Mouse (Mus musculus) lung, postnatal 25 days (tissue): ENCODE results near the gene Fars2.

ENCODE experiments used
- DNase-seq: peaks from one replicate; pipeline ENCODE4 v3.0.0; 2022; ENCODE audit warnings: low spot score

Gene Fars2

DNA sequence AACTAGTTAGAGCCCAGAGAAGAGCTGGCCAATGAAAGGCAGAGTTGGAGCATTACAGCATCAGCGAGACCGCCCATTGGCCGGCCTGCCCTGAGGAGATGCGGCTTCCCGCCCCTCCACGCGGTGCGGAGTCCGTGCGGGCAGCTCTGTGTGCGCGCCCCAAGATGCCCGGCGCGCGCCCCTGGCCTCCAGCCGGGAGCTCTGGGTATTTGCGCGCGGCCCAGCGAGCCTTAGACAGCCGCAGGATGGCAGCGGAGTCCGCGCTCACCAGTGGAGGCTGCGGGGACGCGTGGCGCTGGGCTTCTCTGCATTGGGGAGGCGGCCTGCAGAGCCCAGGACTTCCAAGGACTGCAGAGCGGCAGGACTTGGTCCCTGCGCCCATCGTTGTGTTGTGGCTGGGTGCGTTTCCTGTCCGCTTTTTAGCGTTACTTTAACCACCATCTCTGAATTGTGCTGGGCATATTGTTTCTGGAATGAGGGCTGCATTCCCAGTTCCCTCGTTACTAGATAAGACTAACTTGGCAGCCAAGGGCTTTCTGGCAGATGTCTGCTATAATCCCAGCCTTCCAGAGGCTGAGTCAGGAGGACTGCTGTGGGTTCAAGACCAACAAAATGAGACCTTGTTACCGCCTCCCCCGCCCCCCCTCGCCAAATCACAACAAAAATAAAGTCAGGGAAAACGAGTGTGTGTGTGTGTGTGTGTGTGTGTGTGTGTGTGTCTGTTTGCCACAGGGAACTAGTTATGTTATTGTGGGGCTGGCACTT lies 461.5 kb downstream of the Fars2 start:
- peak; percentile 21 for DNase-seq

- DNase-seq = no peak
Measured at GRCm38 (mm10) chr13:36582406-36583070, 465.3 kb downstream of the Fars2 start.

DNA sequence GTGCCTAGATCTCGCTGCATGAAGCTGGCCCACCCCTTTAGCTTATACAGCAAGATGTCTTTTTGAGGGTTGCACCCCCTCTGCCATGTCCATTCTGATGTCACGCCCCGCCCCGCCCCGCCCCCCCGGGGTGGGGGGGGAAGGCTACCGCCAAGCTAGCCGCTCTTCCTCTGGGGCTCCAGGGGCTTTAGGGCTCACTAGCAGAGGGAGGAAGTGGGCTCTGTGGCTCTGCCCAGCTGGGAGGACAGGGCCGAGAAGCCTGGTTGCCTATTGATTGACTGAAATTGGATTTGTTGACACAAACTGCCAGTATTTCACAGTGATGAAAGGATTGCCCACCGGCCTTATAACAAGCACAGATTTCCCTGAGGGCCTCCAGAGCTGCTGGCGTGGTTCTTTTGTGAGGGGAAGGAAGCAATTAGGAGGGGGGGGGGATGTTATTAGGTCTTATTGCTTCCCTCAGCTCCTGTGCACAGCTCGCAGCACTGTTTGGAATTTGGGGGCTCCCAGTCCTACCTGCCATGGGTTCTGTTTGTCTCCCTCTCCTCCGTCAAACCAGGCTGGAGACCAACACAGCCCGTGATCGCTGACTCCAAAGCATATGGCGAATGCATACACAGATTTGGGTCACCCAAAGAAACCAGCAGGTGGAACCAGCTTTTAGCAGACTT lies 466.4 kb downstream of the Fars2 start:
- no peak for DNase-seq

- no peak for DNase-seq
Measured at GRCm38 (mm10) chr13:36584197-36584596, 467.0 kb downstream of the Fars2 start.

GRCm38 (mm10) chr13:36589092-36589491 lies 471.9 kb downstream of the Fars2 start:
- DNase-seq = no peak

- DNase-seq = no peak
Measured at GRCm38 (mm10) chr13:36592291-36592690, 475.1 kb downstream of the Fars2 start.

DNA sequence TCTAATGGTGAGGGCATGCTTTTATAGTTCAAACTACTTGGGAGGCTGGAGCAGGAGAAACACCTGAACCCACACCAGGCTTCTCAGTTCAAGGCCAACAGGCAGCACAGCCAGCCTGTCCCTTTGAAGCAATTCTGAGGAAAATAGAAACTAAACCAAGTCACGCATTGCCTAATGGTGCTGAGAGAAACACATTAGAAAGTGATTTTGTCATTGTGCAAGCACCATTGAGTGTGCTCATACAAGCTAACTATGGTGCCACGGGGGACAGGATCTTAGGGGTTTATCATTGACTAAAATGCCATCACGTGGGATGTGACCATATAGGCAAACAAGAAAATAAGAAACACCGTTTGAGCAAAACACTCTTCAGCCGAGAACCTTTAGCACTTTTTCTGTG lies 489.5 kb downstream of the Fars2 start:
- DNase-seq = no peak

GRCm38 (mm10) chr13:36607871-36608270 lies 490.7 kb downstream of the Fars2 start:
- no peak for DNase-seq

DNA sequence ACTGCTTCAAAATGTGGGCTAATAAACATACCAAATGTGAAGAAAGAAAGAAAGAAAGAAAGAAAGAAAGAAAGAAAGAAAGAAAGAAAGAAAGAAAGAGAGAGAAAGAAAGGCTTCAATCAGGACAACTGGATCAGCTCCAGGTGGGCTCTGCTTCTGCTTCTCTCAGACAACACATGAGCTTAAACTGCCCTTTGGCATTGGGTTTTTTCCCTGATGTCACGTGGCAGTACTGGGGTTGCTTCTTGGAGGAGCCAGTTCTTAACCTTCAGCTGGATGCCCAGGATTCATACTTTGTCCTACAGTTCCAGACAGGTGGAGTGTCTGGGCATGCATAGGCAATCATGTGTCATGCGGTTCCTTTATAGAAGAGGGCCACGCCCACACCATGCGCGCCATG lies 493.2 kb downstream of the Fars2 start:
- no peak for DNase-seq

DNA sequence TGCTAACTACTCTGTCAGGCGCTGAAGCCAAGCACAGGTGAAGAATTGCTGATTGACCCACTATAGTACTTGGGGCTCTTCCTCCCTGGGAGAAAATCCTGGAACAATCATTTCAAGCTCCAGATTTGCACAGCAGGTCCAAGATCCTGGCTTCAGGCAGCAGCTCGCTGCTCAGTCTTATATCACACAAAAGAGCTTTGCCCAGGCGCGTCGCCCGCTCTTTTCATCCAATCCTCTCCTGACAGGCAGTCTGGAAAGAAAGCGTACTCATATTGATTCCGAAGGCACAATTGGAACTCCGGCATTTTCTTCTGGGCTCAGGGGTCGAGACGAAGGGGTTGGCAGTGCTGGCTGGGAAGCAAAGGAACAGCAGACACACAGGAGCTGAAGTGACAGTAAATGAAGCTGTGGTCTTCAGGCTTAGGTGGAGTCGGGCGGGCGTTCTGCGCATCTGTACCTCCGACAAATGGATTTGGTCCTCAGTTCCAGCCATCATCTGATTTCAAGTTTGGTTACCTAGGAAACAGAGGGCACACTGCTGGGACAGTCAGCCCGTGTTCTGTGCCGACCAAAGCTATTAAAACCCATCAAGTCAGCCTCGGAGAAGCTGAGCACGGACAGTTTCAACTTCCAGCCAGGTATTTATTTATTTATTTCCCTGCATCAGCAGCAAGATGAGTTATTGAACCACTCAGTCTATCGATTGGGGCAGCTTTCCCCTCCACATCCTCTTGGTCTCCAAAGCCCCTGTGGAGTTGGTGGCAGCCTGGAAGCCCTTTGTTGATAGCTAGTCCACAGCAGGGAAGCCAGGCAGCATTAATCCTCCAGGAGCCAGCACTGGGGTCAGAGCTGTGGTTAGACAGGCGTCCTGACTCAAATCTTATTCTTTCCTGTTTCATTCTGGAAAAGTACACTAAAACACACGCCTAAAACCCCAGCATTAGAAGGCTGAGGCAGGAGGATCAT lies 495.9 kb downstream of the Fars2 start:
- DNase-seq = no peak

DNA sequence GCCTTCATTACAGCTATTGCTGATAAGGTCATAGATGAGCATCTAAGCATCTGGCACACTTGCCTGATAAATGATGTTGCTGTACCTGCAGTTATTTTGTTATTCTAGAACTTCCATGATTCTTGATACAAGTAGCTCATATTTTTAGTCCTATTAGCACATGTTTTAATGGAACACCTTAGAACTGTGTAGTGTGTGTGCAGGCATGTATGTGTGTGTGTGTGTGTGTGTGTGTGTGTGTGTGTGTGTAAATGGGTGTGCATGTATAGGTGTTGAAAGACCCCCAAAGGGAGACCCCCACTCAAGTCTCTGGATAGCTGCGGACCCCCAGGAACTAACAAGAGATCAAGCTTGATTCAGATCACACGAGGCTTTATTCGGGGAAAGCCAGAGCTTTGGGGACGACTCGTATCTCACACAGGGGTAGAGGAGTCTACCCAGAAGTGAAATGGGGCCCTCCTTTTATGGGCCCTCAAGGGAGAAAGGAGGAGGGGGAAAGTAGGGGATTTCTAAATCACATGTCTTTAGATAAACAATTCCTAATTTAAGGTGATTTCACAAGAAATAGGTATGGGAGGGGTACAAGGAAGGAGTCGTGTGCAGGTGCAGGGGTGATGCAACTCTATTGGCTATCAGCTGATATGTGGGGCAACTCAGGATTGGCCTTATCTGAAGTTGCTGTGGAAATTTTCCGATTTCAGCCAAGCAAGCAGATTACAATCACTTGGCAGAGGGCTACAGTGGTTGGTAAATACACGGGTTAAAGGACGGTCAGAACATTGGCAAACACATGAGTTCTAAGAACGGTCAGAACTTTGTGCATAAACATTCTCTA lies 503.5 kb downstream of the Fars2 start:
- DNase-seq = peak; percentile 74

GRCm38 (mm10) chr13:36621333-36621659 lies 504.1 kb downstream of the Fars2 start:
- DNase-seq = no peak

GRCm38 (mm10) chr13:36623556-36623955 lies 506.3 kb downstream of the Fars2 start:
- no peak for DNase-seq

DNA sequence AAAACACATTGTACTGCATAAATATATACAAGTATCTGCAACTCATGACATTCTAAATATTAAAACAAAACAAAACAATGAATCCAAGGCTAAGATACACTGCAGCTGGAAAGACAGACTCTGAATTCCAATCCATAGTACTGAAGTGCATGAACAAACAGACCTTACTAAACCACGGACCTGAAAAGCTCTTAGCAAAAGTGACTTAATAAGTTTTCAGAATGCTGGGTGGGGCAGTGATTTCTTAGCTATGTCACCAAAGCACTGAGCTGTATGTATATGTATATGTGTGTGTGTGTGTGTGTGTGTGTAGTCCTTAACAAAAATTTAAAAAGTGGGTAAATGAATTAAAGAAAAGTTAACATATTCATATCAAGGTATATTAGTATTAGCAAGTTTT lies 511.9 kb downstream of the Fars2 start:
- DNase-seq = peak; percentile 23

DNA sequence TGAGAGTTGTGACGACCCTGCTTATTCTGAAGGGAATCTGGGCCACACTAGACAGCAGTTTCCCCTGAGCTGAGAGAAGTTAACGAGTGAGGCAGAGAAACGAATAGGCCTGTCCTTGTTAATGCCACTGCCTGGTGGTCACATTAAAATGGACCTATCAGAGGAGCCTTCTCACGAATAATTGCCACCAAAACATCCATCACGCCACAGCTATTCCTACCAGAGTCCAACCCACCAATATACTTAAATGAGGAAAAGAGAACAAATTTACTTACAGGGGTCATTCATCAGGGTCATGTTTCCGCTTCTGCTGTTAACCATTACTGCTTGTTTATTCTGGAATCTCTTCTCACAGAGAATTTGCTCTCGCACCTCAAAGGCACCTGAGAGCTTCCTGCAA lies 531.0 kb downstream of the Fars2 start:
- DNase-seq = no peak

GRCm38 (mm10) chr13:36654251-36654650 lies 537.0 kb downstream of the Fars2 start:
- peak; percentile 9 for DNase-seq

DNA sequence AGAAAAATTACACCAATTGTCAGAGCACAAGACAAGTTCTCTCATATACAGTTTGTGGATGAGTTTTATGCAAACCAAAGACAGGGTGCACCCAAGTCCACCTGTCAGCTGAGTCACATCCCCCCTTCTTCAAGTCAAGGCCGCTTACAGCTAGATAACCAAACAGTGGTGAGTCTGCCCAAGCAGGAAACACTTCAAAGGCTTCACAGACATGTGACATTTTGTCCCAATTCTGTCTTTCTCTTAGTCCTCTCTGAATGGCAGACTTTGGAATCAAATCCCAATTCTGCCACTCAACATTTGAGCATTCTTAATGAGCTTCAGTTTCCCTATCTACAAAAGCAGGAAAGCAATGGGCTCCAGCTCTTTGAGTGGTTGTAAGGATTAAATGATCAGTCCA lies 562.1 kb downstream of the Fars2 start:
- no peak for DNase-seq

GRCm38 (mm10) chr13:36680690-36681355 lies 563.6 kb downstream of the Fars2 start:
- no peak for DNase-seq

GRCm38 (mm10) chr13:36683581-36683980 lies 566.4 kb downstream of the Fars2 start:
- DNase-seq = peak; percentile 51

DNA sequence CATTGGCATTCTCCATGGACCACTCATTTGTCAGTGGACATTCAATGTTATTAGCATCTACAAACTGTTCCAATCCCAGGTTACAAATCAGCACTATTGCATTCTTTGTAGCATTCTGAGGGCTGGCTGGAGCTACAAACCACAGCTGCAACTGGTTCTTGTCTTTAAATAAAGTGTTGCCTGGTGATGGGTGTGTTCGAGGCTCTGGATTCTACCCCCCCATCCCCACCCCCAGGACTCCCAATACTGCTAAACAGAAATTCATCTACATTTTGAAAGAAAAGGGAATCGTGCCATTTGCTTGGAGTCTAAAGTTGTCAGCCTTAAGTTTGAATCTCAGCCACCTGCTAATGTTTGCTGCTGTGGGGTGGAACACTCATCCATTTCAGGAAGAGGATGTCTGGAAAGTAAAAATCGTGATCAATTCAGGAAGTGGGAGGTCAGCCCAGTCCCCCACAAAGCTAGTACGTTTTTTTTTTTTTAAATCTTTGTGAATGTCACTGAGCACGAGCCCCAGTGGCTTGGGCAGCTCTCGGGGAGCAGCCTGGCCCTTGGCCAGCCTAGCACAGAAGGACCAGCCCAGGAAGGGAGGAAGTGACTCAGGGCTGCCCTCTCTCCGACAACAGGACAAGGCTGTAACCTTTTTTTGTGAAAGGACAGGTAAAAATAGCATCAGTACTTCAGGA lies 578.4 kb downstream of the Fars2 start:
- peak; percentile 6 for DNase-seq
